Mouse (Mus musculus): ENCODE measurements around the gene Fcna. TPM values are rescaled to one million over a fixed set of nuclear protein-coding genes. Genes with fewer than 3 reads are reported as not detected.

Gene Fcna
- polyA plus RNA-seq, 1 experiment from 2014 or later, result 5.3 TPM

DNA sequence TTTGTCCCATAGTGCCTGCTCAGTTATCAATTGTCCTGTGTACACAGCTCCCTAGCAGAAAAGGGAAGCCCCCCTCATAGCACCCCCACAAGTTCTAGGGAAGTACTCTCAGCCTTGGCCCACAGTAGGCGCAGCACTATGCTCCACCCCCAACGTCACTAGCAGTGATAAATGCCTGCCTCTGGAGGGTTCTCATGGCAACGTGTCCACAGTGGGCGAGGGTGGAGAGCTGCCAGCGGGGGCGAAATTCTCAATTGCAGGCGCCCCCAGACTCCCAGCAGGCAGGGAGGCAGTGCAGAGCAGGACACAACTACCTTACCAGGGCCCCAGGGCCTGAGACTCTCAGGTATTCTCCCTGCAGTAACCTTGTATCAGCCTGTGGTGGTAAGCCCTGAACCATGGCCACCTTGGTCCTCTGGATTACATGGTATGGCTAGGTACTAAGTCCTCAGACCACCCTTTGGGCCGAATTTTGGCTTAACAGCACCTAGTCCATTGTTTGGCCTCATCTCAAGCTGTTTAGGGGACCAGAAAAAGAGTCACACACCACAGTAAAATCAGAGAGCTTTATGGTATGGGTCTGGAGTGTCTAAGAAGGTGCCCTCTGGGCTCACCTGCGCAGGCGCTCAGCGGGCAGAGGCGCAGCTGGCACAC is 45.2 kb downstream of the Fcna start:
- 42% methylated on average over 12 of the region's 12 CpGs for WGBS
- Histone ChIP-seq H3K4me3 (replicated peaks; ENCODE audit: low read length) (no peak overlapping the region), H3K9ac (ENCODE audit: low read length) (no peak overlapping the region; the same call in 1 of the 2 replicates), H3K4me1 (ENCODE audit: control insufficient read depth, insufficient read depth, low read length) (peaks cover 30% of the 10 kb centered on the region), H3K36me3 (ENCODE audit: control insufficient read depth, insufficient read depth, low read length) (peaks cover 4% of the 10 kb centered on the region; the same call in 1 of the 2 replicates), H3K4me2 (ENCODE audit: low read depth, low read length) (no peak overlapping the region), H3K27me3 (ENCODE audit: control insufficient read depth, insufficient read depth, low read length) (peaks cover 34% of the 10 kb centered on the region), H3K27ac (ENCODE audit: low read length) (no peak overlapping the region), H3K9me3 (replicated peaks; ENCODE audit: control insufficient read depth, low read length) (no peaks in the 10 kb centered on the region)
- peak; percentile 19; the same call in 1 of the 2 replicates for ATAC-seq (ENCODE audit: insufficient read depth, low FRiP score)

DNA sequence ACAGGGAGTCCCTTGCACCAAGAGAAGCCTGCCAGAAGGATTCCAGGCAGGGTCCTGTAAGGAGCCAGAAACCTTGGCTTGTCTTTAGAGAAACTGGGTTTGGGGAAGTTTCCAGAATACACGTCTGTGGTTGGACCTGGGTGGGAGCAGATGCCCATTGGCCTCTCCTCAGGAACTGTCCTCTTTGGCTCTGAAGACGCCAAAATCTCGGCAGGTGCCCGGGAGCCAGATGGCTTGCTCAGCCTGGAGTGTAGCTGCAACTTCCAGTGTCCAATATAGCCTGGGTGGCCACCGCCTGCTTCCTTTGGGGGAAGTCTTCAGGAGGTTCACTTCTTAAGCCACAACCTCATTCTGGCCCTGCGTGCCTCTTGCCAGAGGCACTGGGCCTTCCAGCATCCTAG is 45.9 kb downstream of the Fcna start:
- no peak overlapping the region for H3K27ac ChIP-seq (ENCODE audit: low read length)
- 21% methylated on average over 6 of the region's 6 CpGs for WGBS
- no peak overlapping the region for H3K9ac ChIP-seq (ENCODE audit: low read length)
- H3K4me3 ChIP-seq (replicated peaks; ENCODE audit: low read length), result no peak overlapping the region
- peaks cover 4% of the 10 kb centered on the region; the same call in 1 of the 2 replicates for H3K36me3 ChIP-seq (ENCODE audit: control insufficient read depth, insufficient read depth, low read length)
- peaks cover 35% of the 10 kb centered on the region for H3K4me1 ChIP-seq (ENCODE audit: control insufficient read depth, insufficient read depth, low read length)
- H3K4me2 ChIP-seq (ENCODE audit: low read depth, low read length), result no peak overlapping the region
- ATAC-seq (ENCODE audit: insufficient read depth, low FRiP score), result no peak
- H3K27me3 ChIP-seq (ENCODE audit: control insufficient read depth, insufficient read depth, low read length), result peaks cover 41% of the 10 kb centered on the region
- no peaks in the 10 kb centered on the region for H3K9me3 ChIP-seq (replicated peaks; ENCODE audit: control insufficient read depth, low read length)

DNA sequence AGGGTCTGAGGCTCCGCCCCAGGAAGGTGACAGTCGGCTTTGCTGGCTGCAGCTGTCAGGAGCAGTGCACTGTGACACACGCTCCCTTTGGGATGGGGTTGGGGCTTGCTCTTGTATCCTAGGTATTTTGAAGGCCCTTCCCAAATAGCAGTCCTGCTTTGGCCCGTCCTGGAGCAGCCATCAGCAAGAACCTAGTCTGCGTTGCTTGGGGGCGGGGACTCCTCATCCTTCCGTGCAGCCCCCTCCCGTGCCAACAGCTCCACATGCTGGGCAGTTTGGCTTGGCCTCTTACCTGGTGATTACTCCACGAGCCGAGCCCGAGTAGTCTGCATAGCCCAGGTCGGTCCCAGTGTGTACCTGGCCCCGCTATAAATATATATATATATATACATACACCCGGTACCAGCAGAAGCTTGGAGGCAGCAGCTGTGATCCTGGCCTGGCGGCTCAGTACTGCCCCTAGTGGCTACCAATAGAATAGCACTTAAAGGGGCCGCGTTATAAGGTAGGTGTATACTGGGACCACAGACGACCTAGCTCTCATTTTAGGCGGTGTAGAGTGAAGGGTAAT is 46.5 kb downstream of the Fcna start, which contains the start of gene Ajm1:
Gene Ajm1 (minus strand): TSS at position 464 of the 571 bp plus-strand sequence.
- H3K9me3 ChIP-seq (replicated peaks; ENCODE audit: control insufficient read depth, low read length), result no peaks in the 10 kb centered on the region
- peaks cover 46% of the 10 kb centered on the region for H3K27me3 ChIP-seq (ENCODE audit: control insufficient read depth, insufficient read depth, low read length)
- H3K4me3 ChIP-seq (replicated peaks; ENCODE audit: low read length), result peak within 1 kb of the TSS; percentile 38
- no peak within 1 kb of the TSS for H3K27ac ChIP-seq (ENCODE audit: low read length)
- H3K9ac ChIP-seq (ENCODE audit: low read length), result peak within 1 kb of the TSS; percentile 40
- WGBS, result 4% methylated on average over 19 of the region's 19 CpGs
- peaks cover 37% of the 10 kb centered on the region for H3K4me1 ChIP-seq (ENCODE audit: control insufficient read depth, insufficient read depth, low read length)
- peak; percentile 69 for ATAC-seq (ENCODE audit: insufficient read depth, low FRiP score)
- H3K4me2 ChIP-seq (ENCODE audit: low read depth, low read length), result peak within 1 kb of the TSS; percentile 65
- H3K36me3 ChIP-seq (ENCODE audit: control insufficient read depth, insufficient read depth, low read length), result peaks cover 4% of the 10 kb centered on the region; the same call in 1 of the 2 replicates

DNA sequence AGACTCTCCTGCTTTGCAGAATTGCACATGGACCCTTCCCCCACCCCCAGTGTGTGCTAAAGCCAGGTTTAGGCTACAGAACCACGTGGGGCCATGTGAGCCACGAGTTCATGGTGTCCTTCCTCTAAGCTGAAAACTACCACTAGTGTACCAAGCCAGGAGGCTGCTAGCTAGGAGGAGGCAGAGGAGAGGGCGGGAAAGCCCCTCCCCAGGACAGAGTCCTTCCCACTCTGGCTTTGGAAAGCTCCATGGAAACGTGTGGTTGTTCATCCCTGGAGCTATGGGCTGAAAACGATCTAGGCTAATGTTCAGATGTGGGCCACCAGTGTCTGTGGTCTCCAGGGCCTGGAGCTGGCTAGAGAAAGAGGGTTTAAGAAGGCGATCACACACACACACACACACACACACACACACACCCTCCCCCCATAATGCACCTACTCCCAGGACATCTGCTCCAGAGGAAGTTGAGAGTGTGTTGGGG is 47.2 kb downstream of the Fcna start:
- H3K36me3 ChIP-seq (ENCODE audit: control insufficient read depth, insufficient read depth, low read length), result peaks cover 4% of the 10 kb centered on the region; the same call in 1 of the 2 replicates
- H3K9ac ChIP-seq (ENCODE audit: low read length), result no peak overlapping the region
- H3K4me3 ChIP-seq (replicated peaks; ENCODE audit: low read length), result no peak overlapping the region
- H3K4me1 ChIP-seq (ENCODE audit: control insufficient read depth, insufficient read depth, low read length), result peaks cover 44% of the 10 kb centered on the region
- ATAC-seq (ENCODE audit: insufficient read depth, low FRiP score), result no peak
- WGBS, result 37% methylated on average over 6 of the region's 6 CpGs
- H3K27me3 ChIP-seq (ENCODE audit: control insufficient read depth, insufficient read depth, low read length), result peaks cover 49% of the 10 kb centered on the region
- H3K4me2 ChIP-seq (ENCODE audit: low read depth, low read length), result no peak overlapping the region
- no peaks in the 10 kb centered on the region for H3K9me3 ChIP-seq (replicated peaks; ENCODE audit: control insufficient read depth, low read length)
- no peak overlapping the region for H3K27ac ChIP-seq (ENCODE audit: low read length)

DNA sequence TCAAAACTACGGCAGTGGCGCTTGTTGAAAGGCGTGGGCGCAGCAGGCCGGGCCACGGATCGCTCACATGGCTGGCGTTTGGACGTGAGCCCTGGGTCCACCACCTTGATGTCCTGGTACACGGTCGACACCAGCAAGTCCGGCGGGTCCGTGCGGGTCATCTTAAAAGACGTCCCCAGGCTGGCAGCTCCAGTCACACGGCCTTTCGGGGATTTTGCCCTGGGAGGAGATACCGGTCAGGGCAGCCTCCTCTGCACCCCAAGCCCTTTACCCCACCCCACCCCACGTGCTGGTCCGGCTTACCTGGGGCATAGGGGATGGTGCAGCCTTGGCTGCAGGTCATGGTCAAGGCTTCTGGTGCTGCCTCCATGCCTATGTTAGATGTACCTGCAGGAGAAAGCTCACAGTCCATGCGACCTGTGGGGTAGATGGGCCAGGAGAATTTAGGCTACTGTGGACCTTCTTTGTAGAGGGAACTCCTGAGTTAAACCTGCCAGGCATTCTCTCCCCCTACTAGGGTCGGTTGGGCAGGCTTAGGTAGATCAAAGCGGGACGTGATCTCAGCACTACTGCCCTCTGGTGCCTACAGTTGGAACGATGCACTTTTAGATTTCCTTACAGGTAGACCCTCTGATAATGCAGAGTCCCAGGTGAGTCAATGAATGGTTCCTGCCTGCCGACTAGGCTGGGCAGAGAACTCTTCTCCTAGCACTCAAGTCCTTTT is 47.9 kb downstream of the Fcna start:
- H3K4me1 ChIP-seq (ENCODE audit: control insufficient read depth, insufficient read depth, low read length), result peaks cover 46% of the 10 kb centered on the region
- peak overlapping the region; percentile 29 for H3K4me3 ChIP-seq (replicated peaks; ENCODE audit: low read length)
- no peak overlapping the region for H3K9ac ChIP-seq (ENCODE audit: low read length)
- ATAC-seq (ENCODE audit: insufficient read depth, low FRiP score), result no peak
- H3K36me3 ChIP-seq (ENCODE audit: control insufficient read depth, insufficient read depth, low read length), result peaks cover 4% of the 10 kb centered on the region; the same call in 1 of the 2 replicates
- H3K4me2 ChIP-seq (ENCODE audit: low read depth, low read length), result peak overlapping the region; percentile 48
- no peaks in the 10 kb centered on the region for H3K9me3 ChIP-seq (replicated peaks; ENCODE audit: control insufficient read depth, low read length)
- 3% methylated on average over 27 of the region's 27 CpGs for WGBS
- H3K27me3 ChIP-seq (ENCODE audit: control insufficient read depth, insufficient read depth, low read length), result peaks cover 49% of the 10 kb centered on the region
- H3K27ac ChIP-seq (ENCODE audit: low read length), result no peak overlapping the region

DNA sequence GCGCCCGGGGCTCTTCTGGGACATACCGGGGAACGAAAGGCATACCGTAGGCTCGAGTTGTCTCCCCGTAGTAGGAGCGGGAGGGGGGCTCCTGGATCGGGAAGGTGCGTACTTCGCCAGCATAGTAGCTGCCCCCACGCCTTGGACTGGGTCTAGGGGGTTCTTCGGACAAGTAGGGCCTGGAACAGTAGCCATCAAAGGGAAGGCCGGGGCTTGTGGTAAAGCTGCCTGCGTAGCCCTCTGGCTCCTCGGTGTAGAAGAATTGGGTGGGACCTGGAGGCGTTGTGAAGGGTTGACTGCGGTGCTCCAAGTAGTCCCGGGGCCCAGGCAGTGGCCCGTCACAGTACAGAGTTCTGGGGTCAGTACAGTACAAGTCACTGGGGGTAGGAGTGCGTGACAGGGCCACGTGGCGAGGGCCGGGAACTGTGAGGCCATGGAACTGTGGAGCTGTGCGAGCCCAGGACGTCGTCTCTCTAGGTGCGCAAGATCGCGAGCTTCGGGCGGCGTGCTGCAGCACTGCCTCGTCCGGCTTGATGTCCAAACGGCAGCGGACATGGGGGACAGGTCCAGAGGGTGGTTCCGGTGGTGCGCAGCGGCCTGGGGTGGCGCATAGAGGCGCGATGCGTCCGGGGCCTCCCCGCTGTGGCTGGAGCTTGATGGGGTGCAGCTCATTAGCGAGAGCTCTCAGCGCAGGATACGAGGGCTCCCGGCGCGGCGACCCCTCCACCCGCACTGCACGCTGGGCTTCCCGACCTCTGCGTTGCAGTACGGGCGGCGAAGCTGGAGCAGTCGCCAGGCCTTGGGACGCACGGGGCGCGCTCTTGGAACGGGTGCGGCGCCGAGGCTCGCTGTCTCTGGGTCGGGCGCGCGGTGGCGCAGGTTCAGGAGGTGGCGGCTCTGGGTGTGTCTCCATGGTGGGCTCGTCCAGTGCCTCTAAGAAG is 48.8 kb downstream of the Fcna start:
- no peak overlapping the region for H3K27ac ChIP-seq (ENCODE audit: low read length)
- H3K9me3 ChIP-seq (replicated peaks; ENCODE audit: control insufficient read depth, low read length), result no peaks in the 10 kb centered on the region
- peaks cover 48% of the 10 kb centered on the region for H3K4me1 ChIP-seq (ENCODE audit: control insufficient read depth, insufficient read depth, low read length)
- no peak overlapping the region for H3K9ac ChIP-seq (ENCODE audit: low read length)
- H3K4me3 ChIP-seq (replicated peaks; ENCODE audit: low read length), result peak overlapping the region; percentile 29
- H3K36me3 ChIP-seq (ENCODE audit: control insufficient read depth, insufficient read depth, low read length), result peaks cover 1% of the 10 kb centered on the region; the same call in 1 of the 2 replicates
- WGBS, result 4% methylated on average over 77 of the region's 77 CpGs
- ATAC-seq (ENCODE audit: insufficient read depth, low FRiP score), result no peak
- peaks cover 49% of the 10 kb centered on the region for H3K27me3 ChIP-seq (ENCODE audit: control insufficient read depth, insufficient read depth, low read length)
- H3K4me2 ChIP-seq (ENCODE audit: low read depth, low read length), result peak overlapping the region; percentile 48

DNA sequence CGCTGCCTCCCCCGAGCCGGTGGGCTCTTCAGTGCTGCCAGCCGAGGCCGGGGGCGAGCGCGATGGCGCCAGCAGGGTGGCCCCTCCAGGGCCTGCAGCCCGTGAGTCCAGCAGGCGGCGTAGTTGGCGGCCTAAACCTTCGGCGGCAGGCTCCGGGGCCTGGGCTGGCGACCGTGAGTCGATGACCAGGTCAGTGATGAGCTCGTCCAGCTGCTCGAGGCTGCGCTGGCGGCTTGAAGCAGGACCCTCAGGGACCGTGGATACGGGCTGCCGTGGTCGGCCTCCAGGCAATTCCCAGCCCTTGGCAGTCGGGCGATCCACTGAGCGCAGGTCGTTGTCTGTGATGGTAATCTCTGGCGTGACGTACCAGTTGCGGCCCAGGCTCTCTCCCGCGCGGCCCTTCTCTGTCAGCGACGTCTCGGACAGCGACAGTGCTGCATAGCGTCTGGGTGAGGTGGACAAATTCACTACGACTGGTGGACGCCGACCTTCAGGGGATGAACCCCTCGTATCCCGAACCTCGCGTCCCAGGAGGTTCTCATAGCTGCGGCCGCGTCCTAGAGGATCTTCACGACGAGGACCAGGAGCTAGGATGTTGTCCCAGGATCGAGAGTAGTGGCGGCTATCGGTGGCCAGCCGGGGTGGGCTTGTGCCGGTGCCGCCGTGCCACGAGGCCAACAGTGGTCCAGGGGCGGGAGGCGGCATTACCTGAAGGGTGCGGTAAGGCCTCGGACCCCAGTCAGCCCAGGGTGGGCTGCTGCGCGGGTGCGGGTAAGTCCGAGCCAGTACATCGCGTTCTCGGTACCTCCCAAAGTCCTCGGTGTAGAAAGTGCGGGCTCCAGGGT is 49.7 kb downstream of the Fcna start:
- H3K4me2 ChIP-seq (ENCODE audit: low read depth, low read length), result peak overlapping the region; percentile 39
- H3K4me1 ChIP-seq (ENCODE audit: control insufficient read depth, insufficient read depth, low read length), result peaks cover 55% of the 10 kb centered on the region
- peak overlapping the region; percentile 47; the same call in 1 of the 2 replicates for H3K9ac ChIP-seq (ENCODE audit: low read length)
- no peak overlapping the region for H3K27ac ChIP-seq (ENCODE audit: low read length)
- ATAC-seq (ENCODE audit: insufficient read depth, low FRiP score), result no peak
- H3K9me3 ChIP-seq (replicated peaks; ENCODE audit: control insufficient read depth, low read length), result no peaks in the 10 kb centered on the region
- H3K27me3 ChIP-seq (ENCODE audit: control insufficient read depth, insufficient read depth, low read length), result peaks cover 49% of the 10 kb centered on the region
- 7% methylated on average over 75 of the region's 75 CpGs for WGBS
- peak overlapping the region; percentile 29 for H3K4me3 ChIP-seq (replicated peaks; ENCODE audit: low read length)
- H3K36me3 ChIP-seq (ENCODE audit: control insufficient read depth, insufficient read depth, low read length), result no peaks in the 10 kb centered on the region; the same call in 1 of the 2 replicates
